Mouse (Mus musculus): ENCODE data around the gene Jak1. TPM values are rescaled to one million over a fixed set of nuclear protein-coding genes. Genes with fewer than 3 reads are reported as not detected.

Jak1 gene
- polyA plus RNA-seq, 1 experiment from 2014 or later = 46.3 TPM

- 81% methylated on average over 4 of the region's 4 CpGs for WGBS
- Histone ChIP-seq H3K4me1 (replicated peaks; ENCODE audit: control insufficient read depth, insufficient read depth, low read length) (no peaks in the 10 kb centered on the region), H3K27ac (ENCODE audit: low read depth, low read length) (no peak overlapping the region), H3K4me3 (ENCODE audit: low read depth, low read length) (no peak overlapping the region), H3K27me3 (replicated peaks; ENCODE audit: control insufficient read depth, insufficient read depth, low read length) (no peaks in the 10 kb centered on the region), H3K4me2 (replicated peaks; ENCODE audit: low read depth) (no peak overlapping the region), H3K9me3 (ENCODE audit: control insufficient read depth) (no peaks in the 10 kb centered on the region), H3K36me3 (ENCODE audit: control insufficient read depth, insufficient read depth) (peaks cover 74% of the 10 kb centered on the region), H3K9ac (ENCODE audit: low read depth, low read length) (no peak overlapping the region)
- TF ChIP-seq CTCF (IDR thresholded peaks at IDR 0.05; ENCODE audit: low read depth) = no peak
- no peak for ATAC-seq
These were observed 99.3 kb downstream of the Jak1 start for GRCm38 (mm10) chr4:101165776-101166175.

GRCm38 (mm10) chr4:101164673-101165072, 100.4 kb downstream of the Jak1 start:
- WGBS = 90% methylated on average over 2 of the region's 2 CpGs

GRCm38 (mm10) chr4:101164189-101164588, 100.9 kb downstream of the Jak1 start:
- WGBS = 93% methylated on average over 2 of the region's 2 CpGs
- no peaks in the 10 kb centered on the region for H3K4me1 ChIP-seq (replicated peaks; ENCODE audit: control insufficient read depth, insufficient read depth, low read length)

More at GRCm38 (mm10) chr4:101164673-101165072, 100.4 kb downstream of the Jak1 start:
- Histone ChIP-seq H3K27me3 (replicated peaks; ENCODE audit: control insufficient read depth, insufficient read depth, low read length) (no peaks in the 10 kb centered on the region), H3K4me1 (replicated peaks; ENCODE audit: control insufficient read depth, insufficient read depth, low read length) (no peaks in the 10 kb centered on the region), H3K27ac (ENCODE audit: low read depth, low read length) (no peak overlapping the region), H3K4me3 (ENCODE audit: low read depth, low read length) (no peak overlapping the region), H3K36me3 (ENCODE audit: control insufficient read depth, insufficient read depth) (peaks cover 74% of the 10 kb centered on the region), H3K4me2 (replicated peaks; ENCODE audit: low read depth) (no peak overlapping the region), H3K9me3 (ENCODE audit: control insufficient read depth) (no peaks in the 10 kb centered on the region), H3K9ac (ENCODE audit: low read depth, low read length) (no peak overlapping the region)
- TF ChIP-seq CTCF (IDR thresholded peaks at IDR 0.05; ENCODE audit: low read depth) = no peak
- ATAC-seq = no peak

GRCm38 (mm10) chr4:101160821-101161220, 104.3 kb downstream of the Jak1 start:
- no peaks in the 10 kb centered on the region for H3K4me1 ChIP-seq (replicated peaks; ENCODE audit: control insufficient read depth, insufficient read depth, low read length)
- H3K27me3 ChIP-seq (replicated peaks; ENCODE audit: control insufficient read depth, insufficient read depth, low read length) = no peaks in the 10 kb centered on the region
- H3K36me3 ChIP-seq (ENCODE audit: control insufficient read depth, insufficient read depth) = peaks cover 94% of the 10 kb centered on the region
- H3K4me3 ChIP-seq (ENCODE audit: low read depth, low read length) = no peak overlapping the region
- WGBS = 80% methylated on average over 1 of the region's 1 CpGs
- TF ChIP-seq CTCF (IDR thresholded peaks at IDR 0.05; ENCODE audit: low read depth) = no peak
- H3K9ac ChIP-seq (ENCODE audit: low read depth, low read length) = no peak overlapping the region
- ATAC-seq = no peak
- H3K4me2 ChIP-seq (replicated peaks; ENCODE audit: low read depth) = no peak overlapping the region
- no peak overlapping the region for H3K27ac ChIP-seq (ENCODE audit: low read depth, low read length)
- no peaks in the 10 kb centered on the region for H3K9me3 ChIP-seq (ENCODE audit: control insufficient read depth)

More at GRCm38 (mm10) chr4:101164189-101164588, 100.9 kb downstream of the Jak1 start:
- no peak overlapping the region for H3K9ac ChIP-seq (ENCODE audit: low read depth, low read length)
- no peaks in the 10 kb centered on the region for H3K9me3 ChIP-seq (ENCODE audit: control insufficient read depth)
- TF ChIP-seq CTCF (IDR thresholded peaks at IDR 0.05; ENCODE audit: low read depth) = no peak
- no peak overlapping the region for H3K4me2 ChIP-seq (replicated peaks; ENCODE audit: low read depth)
- H3K36me3 ChIP-seq (ENCODE audit: control insufficient read depth, insufficient read depth) = peaks cover 74% of the 10 kb centered on the region
- ATAC-seq = no peak
- no peak overlapping the region for H3K27ac ChIP-seq (ENCODE audit: low read depth, low read length)
- no peak overlapping the region for H3K4me3 ChIP-seq (ENCODE audit: low read depth, low read length)
- no peaks in the 10 kb centered on the region for H3K27me3 ChIP-seq (replicated peaks; ENCODE audit: control insufficient read depth, insufficient read depth, low read length)

- ATAC-seq = no peak
- no peak overlapping the region for H3K4me3 ChIP-seq (ENCODE audit: low read depth, low read length)
- H3K9ac ChIP-seq (ENCODE audit: low read depth, low read length) = no peak overlapping the region
- H3K4me2 ChIP-seq (replicated peaks; ENCODE audit: low read depth) = no peak overlapping the region
- H3K4me1 ChIP-seq (replicated peaks; ENCODE audit: control insufficient read depth, insufficient read depth, low read length) = no peaks in the 10 kb centered on the region
- H3K27ac ChIP-seq (ENCODE audit: low read depth, low read length) = no peak overlapping the region
- no peaks in the 10 kb centered on the region for H3K9me3 ChIP-seq (ENCODE audit: control insufficient read depth)
- 72% methylated on average over 12 of the region's 12 CpGs for WGBS
- H3K27me3 ChIP-seq (replicated peaks; ENCODE audit: control insufficient read depth, insufficient read depth, low read length) = no peaks in the 10 kb centered on the region
- TF ChIP-seq CTCF (IDR thresholded peaks at IDR 0.05; ENCODE audit: low read depth) = no peak
- H3K36me3 ChIP-seq (ENCODE audit: control insufficient read depth, insufficient read depth) = peaks cover 96% of the 10 kb centered on the region
These were observed 105.8 kb downstream of the Jak1 start for GRCm38 (mm10) chr4:101159191-101159764.

GRCm38 (mm10) chr4:101158282-101158681, 106.8 kb downstream of the Jak1 start:
- Histone ChIP-seq H3K36me3 (ENCODE audit: control insufficient read depth, insufficient read depth) (peaks cover 95% of the 10 kb centered on the region), H3K4me1 (replicated peaks; ENCODE audit: control insufficient read depth, insufficient read depth, low read length) (no peaks in the 10 kb centered on the region), H3K27ac (ENCODE audit: low read depth, low read length) (no peak overlapping the region), H3K27me3 (replicated peaks; ENCODE audit: control insufficient read depth, insufficient read depth, low read length) (no peaks in the 10 kb centered on the region), H3K4me3 (ENCODE audit: low read depth, low read length) (no peak overlapping the region), H3K9ac (ENCODE audit: low read depth, low read length) (no peak overlapping the region), H3K4me2 (replicated peaks; ENCODE audit: low read depth) (no peak overlapping the region), H3K9me3 (ENCODE audit: control insufficient read depth) (no peaks in the 10 kb centered on the region)
- ATAC-seq = no peak
- TF ChIP-seq CTCF (IDR thresholded peaks at IDR 0.05; ENCODE audit: low read depth) = no peak
- WGBS = 75% methylated on average over 6 of the region's 6 CpGs

Measured in intestine, postnatal 0 days (tissue).